Mouse (Mus musculus) cortical plate, adult 2 months (tissue): ENCODE data around the gene Mfsd4b1.

ENCODE experiments used
- CTCF ChIP-seq: fragments of 200-500 bp; IDR thresholded peaks from 2 replicates; pipeline ENCODE4 v1.5.1; 2011; ENCODE audit warnings: mild to moderate bottlenecking, control low read depth, low read length; ENCODE audit not compliant: insufficient read depth; ENCODE audit errors: extremely low read depth
- POLR2A ChIP-seq: fragments of 200-500 bp; IDR thresholded peaks from 2 replicates; pipeline ENCODE4 v1.6.1; 2011; ENCODE audit warnings: mild to moderate bottlenecking, low read length, control low read depth; ENCODE audit not compliant: insufficient read depth; ENCODE audit errors: extremely low read depth

GRCm38 (mm10) chr10:39955163-39955562, 69.9 kb downstream of the Mfsd4b1 start:
- TF ChIP-seq CTCF (no peak), POLR2A (no peak)
